Mouse (Mus musculus) c-Kit-positive CD71-positive TER-119-negative erythroid progenitor cells, embryonic 14.5 days (primary cell): Measurements from ENCODE around the gene Man1c1.

Experiments used
- DNase-seq: peaks from one replicate; pipeline ENCODE4 v3.0.0-alpha.2; 2013; ENCODE audit warnings: low read depth

Gene Man1c1

DNA sequence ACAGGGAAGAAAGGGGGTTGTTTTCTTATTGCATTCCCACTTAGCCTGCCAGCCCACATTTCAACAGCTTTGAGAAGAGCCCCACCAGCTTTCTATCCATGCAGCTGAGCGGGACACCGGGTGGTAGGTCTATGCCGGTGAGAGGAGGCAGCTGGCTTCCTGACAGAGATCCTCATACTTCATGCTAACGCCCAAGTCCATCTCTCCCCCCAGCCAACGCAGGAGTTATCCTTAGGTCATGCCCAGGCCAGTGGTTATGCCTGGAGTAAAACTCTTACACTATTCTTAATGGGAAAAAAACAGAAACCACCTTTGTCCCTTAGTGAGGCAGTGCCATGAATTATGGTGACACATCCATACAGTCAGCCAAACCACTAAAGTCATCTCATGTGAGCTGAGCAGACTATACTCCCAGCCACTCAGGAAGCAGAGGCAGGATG, 66.0 kb downstream of the Man1c1 start:
- DNase-seq: no peak

DNA sequence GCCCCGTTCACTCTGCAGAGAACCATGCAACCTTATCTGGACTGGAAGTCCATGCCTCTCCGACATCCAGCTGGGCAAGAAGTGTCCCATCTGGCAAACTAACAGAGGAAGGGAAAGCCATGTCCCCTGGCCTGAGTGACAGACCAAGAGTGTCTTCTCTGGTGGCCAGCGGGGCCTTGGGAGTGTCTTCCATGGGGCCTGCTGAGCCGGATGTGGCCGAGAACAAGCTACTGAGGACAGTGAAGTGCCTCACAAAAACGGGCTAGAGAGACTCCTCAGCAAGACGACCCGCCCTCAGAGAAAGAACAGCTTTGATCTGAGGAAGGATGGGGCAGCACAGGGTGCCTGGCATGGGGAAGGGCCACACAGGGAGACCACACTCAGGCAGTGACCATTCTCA, 67.7 kb downstream of the Man1c1 start:
- no peak for DNase-seq

DNA sequence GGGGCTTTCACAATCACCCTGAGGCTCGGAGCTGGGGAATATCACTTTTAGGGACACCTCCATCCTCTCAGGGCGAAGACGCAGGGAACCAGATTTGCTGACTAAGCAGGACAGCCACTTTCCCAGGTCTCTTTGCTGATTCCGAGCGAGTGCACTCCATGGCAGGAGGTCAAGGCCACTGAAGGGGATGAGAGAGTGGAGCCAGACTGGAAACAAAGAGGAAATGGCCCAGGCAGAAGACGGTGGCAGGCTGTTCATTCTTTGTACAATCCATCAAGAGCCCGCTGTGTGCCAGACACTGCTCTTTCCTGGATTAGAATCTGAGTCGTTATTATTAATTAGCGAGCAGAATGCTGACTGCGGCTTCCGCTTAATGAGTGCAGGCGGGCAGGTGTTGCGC, 70.1 kb downstream of the Man1c1 start:
- DNase-seq: no peak

DNA sequence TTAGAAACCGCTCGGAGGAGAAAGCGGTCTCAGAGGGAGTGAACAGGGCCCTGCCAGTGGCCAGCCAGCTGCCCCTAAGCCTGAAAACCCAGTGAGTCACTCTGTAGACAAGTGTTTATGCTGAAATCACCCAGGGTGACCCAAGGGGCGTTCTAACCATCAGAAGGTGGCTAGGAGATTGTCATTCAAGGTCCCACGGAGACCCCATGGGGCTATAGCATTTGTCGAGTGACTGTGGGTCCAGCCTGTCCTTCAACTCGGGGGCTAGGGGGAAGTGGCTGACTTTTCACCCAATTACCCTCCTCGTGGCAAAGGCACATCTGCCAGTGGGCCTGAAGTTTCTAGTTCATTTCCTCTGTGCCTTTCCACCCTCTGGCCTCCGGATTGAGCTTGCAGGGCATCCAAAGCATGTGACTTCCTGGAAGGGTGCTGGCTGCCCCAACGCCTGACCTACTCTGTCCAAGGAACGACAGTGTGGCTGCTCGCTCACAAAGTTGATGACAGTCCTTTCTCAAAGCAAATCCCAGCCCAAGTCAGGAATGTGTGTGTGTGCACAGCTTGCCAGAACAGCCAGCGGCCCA, 71.9 kb downstream of the Man1c1 start:
- DNase-seq: no peak

DNA sequence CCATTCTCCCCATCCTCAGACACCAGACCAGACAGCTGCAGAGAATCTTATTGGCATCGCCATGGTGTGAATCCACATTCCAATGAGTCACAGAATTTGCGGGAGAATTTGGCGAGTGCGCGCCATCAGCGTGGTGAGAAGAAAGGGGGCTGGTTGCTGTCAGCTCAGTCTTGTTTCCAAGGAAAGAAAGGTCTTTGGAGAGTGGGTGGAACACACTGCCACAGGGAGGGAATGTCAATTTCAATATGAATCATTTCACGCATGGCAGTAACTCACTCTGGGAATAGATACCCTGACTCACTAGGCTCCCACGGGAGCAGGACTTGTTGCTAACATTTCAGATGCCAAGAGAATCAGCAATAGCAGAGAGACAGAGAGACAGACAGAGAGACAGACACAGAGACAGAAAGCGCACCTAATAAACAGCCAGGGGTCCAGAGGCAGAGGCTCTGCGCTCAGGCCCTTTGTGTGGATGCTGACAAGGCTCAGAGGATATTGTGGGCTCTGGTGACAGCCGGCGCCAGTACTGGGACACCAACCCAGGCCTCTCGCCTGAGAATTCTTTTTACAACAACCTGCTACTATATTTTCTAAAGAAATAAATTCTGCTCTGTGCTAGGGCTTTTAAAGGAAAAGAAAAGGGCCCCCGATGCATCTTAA, 72.5 kb downstream of the Man1c1 start:
- DNase-seq: no peak

DNA sequence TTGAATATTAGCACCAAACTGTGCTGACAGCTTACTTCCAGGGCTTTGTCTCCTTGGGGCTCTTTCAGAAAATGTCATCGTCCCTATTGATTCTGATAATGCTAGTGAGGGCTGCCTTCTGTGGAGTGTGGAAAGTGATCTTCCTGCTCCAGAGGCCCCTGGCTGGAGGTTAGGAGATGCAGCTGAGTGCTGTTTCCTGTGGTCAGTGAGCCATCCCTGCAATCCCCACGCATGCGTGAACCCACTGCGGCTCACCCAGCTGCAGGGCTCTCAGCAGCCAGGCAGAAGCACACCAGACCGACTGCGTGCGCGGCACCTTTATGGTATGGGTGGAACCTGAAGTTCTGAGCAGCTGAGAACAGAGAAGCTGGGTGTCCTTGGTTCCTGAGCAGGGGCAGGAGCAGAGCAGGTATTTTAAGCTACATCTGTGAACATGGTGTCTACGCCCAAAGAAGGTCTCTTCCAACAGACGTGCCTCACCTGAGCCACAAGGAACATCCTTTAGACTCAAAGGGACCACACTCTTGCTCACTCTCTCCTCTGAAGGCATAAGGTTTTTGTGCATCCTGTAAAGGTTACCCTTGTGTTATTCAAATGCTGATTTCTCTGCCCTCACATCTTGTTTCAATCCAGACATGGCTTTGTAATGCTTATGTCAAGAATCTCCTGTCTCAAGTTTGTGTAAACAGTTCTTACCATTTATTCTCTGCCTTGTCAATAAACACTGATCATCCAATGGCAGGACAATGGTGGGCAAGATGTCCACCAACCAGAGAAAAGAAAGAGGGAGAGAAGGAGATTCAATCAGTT, 75.3 kb downstream of the Man1c1 start:
- no peak for DNase-seq

DNA sequence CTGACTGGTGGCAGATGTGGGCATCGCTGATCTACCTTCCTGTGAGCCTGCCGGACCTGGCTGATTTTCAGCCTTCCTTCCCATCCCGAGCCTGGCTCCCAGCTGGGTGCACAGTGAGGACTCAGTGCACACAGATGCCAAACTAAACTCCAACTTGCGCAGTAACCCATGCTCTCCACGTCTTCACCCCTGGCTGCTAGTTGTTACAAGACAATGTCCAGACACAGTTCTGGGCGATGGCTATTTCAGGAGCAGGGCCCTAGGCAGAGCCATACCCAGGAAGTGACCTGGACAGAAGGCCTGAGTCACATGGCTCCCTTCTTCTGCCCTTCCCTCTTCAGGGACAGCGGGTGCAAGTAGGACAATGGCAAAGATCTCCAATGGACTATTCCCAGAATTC, 76.0 kb downstream of the Man1c1 start:
- no peak for DNase-seq

DNA sequence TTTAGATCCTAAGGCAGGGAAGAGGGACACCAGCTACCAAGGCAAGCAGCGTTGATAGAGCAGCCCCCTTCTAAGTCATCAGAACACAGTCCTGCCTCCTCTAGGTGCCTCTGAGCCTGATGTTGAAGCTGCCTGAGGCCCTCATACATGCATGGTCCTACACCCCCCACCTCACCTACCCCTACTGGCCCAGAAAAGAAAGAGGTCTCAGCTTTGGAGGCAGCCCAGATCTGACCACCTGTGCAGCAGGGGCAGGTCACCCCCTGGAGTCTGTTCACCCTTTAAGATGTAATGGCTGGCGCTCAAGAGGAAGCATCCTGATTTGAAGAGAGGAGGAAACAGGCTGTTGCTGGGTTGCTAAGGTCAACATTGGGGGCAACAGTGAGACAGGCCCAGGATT, 77.2 kb downstream of the Man1c1 start:
- DNase-seq: no peak

DNA sequence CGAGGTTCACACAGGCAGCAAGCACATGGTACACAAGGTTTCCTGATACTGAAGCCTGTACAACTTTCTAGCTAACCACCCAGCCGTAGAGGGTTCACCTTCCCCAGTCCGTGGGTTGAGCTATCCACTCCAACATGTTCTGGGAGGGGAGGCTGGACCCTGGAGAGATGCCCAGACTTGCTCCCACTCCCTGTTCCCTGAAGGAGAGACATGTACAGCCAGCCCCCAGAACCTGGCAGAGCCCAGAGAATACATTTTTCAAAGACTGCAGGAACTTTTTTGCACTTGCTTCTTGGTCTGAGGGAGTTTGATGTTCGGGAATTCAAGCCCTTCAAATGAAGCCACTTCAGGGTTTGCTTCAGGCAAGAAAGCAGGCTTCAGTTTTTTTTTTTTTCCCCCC, 77.7 kb downstream of the Man1c1 start:
- no peak for DNase-seq

DNA sequence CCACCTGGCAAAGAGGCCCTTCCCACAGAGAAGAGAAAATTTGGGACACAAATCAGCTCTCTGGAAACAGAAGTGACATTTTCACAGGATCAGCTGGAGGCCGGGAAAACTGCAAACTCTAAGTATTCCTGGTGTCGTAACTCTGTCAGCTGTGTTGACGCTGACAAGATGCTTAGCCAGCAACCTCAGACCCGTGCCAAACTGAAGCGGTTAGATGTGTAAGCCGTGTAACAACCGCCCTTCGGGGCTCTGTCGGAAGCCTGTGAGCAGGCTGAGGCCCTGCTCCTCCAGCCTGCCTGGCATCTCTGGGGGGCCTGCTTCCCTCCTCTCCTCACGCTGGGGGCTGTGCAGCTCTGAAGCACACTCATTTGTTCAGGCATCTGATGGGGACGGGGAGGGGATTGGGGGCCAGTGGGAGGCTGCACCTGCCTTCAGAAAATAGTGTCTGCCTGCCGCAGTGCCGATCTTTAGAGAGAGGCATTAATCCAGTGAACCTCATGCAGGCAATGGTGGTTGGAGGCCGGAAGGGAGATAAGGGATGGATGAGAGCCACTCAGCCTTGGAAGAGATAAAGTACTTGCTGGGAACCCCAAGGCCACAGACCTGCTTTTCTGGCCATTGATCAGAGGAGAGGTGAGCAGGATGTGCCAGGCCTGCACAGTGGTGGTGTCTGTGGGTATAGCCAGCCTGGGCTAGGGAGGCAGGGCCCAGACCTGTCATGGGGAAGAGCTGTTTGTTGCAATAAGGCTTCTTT, 79.8 kb downstream of the Man1c1 start:
- DNase-seq: no peak

DNA sequence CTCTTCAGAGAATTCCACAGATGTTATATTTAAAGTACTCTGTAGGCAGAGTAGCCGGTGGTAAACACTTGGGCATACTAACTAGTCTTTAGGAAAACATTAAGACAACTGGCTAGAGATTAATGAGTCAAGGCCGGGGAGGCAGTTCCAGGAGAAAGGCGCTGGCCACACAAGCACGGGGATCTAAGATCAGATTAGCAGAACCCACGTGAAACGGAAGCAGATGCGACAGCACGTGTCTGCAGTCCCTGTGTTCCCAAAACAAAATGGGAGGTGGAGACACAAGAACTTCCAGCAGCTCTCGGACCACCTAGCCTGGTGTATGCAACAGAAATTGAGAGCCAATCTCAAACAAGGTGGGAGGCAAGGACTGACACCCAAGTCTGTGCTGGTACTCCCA, 82.4 kb downstream of the Man1c1 start:
- DNase-seq: no peak

DNA sequence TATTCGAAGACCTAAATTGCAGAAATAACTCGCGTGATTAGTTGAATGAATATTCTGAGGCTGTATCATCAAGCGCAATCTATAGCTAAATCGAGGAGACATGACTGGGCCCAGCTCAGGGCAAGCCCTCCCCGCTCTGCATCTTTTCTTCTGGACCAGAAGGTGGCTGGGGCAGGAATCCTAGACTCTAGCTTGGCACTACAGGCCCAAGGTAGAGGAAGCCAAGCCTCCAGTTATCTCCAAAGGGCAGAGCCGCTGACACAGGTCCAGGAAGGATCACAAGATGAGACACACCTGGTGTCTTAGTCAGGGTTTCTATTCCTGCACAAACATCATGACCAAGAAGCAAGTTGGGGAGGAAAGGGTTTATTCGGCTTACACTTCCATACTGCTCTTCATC, 83.8 kb downstream of the Man1c1 start:
- no peak for DNase-seq

DNA sequence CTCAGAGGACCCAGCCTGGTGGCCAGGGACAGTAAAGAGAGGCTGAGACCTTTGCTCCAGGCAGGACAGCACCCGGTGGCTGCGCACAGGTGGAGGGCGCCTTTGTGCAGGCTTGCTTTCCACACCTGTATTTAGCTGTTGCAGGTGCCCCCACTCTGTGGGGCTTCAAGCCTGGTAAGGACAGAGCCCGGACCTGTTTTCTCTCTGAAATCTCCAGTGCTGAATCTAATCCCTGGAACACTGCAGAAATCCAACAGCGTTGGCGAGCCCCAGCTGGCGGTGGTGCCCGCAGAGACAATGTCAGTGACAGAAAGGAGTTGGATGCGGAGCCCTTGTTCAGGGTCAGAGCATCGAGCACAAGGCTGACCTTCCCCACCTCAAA, 84.6 kb downstream of the Man1c1 start:
- DNase-seq: no peak

DNA sequence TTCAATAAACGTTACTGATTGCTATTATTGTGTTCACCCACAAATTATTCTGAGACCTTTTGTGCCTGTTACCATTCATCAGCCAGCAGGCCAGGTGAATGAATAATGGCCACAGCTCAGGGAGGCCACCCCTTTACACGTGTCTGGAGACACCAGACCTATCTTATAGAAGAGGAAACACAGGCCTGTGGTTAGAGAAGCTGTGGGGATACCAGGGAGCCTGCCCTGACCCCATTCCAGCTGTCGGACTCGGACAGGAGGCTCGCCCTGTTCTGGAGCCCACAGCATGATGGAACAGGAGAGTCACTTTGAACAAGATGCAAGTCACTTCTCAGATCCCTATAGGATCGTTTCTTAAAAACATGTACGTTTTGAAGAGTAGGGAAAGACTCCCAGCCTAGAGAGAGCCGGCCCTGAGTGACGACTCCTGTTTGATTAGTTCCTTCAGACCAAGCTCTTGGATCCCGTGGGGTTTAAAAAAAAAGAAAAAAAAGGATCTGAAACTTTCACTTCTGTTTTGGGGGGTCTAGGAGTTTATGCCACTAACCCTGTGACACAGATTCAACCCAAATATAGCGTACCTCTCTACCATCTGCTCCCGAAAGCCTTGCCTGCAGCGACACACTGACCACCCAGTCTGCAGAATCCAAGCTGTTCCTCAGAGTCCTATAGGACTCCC, 85.1 kb downstream of the Man1c1 start:
- no peak for DNase-seq

DNA sequence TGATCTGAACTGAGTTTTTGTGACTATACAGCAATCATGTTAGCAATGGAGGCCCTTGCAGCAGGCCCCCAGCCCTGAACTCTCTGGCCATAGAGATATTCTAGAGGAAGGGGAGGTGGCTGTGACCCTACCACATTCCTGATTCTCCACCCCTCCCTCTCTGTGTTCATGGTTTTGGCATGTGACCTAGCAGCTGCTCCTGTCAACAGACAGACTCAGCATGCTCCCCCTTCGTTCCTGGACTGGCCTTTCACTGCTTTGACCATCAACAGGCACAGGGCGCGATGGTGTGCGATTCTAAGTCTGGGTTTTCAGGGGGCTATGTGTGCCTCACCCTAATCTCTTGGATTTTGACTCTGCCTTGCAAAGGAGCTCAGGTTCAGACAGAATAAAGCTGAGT, 86.3 kb downstream of the Man1c1 start:
- DNase-seq: no peak

DNA sequence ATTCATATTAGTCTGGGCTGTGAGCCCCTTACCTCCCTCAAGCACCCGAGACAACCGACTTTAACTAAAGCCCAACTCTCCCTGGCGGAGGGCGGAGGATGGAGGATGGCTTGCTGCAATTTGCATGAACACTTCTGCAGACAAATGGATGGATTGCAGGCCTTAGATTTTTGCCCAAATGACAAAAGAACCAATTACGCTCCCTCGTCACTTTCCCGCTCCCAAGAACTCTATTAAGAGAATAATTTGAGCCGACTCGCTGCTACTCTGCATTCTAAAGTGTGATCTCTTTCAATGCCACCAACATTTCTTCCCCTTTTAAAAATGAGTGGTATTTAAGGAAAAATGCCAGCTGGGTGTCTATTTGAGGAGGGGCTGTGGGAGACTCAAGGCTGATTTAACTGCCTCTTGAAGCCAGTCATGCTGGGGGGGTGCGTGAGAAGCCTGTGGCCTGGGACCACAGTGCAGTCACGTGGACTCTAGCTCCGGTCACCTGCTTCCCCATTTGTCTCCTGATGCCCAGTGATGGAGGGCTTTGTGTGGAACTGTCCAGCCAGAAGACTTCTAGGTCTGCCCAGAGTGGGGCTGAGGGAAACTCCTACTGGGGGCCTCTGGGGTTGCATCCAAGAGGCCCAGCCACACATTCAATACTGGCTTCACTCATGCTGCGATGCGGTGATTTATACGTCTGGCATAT, 88.0 kb downstream of the Man1c1 start:
- DNase-seq: no peak

DNA sequence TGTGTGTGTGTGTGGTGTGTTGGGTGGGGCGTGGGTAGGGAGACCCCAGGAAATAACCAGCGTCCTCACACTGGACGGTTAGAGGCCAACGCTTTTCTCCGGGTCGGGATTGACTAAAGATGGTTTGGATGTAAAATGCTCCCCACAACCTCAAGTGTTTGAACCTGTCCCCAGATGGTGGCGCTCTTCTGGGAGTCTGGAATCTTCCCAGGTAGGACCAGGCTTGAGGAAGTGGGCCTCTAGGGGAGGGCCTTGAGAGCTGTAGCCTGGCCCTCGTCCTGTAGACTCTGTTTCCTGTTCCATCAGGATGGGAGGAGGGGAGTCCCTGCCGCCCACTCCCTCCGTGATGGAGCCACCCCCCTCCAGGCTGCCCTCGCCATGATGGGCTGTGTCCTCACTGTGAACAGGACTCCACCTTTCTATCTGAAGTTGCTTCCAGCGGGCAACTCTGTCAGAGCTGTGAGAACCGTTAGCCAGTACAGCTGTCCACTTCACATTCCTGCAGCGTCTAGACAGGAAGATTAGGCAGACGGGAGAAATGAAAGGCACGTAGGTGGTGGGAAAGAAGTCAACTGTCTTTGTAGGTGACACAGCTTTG, 91.9 kb downstream of the Man1c1 start:
- no peak for DNase-seq

DNA sequence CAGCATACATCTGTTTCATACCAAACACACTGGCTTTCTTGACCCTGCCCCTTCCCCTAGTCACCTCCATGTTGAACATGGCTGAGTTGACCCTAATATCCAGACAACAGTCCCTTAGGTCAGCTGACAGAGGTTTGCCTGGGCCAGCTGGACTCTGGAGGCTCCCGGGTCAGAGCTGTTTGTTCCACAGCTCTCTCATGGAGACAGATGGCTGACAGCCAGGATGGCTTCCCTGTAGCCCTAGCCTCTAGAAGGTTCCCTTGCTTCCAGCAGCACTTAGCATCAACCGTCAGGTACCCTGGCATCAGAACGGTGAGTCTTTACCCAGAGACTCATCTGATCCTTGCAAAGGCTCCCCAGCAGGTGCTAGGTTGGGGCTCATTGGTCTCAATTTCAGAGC, 93.5 kb downstream of the Man1c1 start:
- DNase-seq: no peak

DNA sequence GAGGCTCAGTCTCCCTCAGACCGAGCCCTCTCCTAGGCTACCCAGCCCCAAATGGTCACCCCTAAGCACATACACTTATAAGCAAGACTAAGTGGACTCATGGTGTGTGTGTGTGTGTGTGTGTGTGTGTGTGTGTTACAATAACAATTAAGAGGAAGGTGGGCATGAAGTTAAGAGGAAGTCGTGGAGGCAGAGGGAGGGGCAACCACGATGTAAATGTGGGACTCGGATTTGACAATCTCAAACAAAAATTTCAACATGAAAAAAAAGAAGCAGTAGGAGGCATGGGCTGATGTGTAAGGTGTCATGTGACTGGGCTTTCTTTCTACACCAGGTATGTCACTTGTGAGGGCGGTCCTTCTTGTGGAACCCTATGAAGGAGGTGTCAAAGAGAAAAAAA, 96.4 kb downstream of the Man1c1 start:
- DNase-seq: no peak

DNA sequence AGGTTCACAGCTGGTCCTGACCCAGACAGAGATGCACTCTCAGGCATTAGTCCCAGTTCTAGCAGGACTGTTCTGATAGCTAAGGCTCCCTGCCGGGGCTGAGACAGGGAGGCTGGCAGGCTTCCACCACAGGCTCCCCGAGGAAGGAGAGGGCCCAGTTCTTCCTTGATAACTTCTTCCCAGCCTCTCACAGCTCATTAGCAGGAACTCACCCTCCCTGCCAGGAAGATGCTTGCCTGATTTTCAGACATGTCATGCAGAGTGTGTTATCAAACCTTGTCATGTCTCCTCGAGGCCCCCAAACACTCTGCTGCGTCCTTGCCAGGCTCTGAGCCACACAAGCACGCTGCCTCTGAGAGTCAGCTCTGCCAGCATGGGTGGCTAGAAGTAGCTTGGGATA, 98.0 kb downstream of the Man1c1 start:
- no peak for DNase-seq

DNA sequence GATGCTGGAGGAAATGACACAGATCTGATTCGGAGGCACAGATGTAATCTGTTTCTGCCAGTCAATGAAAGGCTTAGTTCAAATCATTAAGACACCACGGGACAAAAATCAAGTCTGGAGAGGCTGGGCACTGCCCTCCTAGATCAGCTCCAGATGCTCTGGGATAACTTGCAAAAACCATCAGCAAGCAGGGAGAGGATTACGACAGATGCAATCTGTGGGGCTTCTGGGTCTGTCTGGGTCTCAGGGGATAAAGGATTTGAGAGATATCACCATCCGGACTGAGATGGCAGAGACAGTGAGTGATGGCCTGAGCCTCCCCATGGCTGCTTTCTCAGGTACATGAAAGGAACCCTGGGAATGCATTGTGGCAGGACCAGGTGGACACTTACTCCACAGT, 99.6 kb downstream of the Man1c1 start:
- no peak for DNase-seq
